Mouse (Mus musculus): Measurements from ENCODE around the gene Mup4.
"Not testable (repeated sequence)": the region's sequence is repeated elsewhere in the genome, so short reads cannot be mapped to it uniquely, and the experiment has no call there.

Mup4 gene

GRCm38 (mm10) chr4:59960610-59961009 lies at the start of gene Mup4:
Gene Mup4, minus strand, starts transcription at chr4:59960710.
- no peak for DNase-seq (ENCODE audit: low spot score)

- DNase-seq (ENCODE audit: low spot score), result not testable (repeated sequence)
Observed at GRCm38 (mm10) chr4:59997894-59998293, 37.4 kb upstream of the Mup4 start.

- no peak for DNase-seq (ENCODE audit: low spot score)
Observed at GRCm38 (mm10) chr4:59963405-59964344, 3.2 kb upstream of the Mup4 start, which contains the start of gene Mup6. Gene Mup6, plus strand, starts transcription at chr4:59964294.

- DNase-seq (ENCODE audit: low spot score), result no peak
Observed at GRCm38 (mm10) chr4:59937543-59937942, 23.0 kb downstream of the Mup4 start.

- DNase-seq (ENCODE audit: low spot score), result no peak
Observed at GRCm38 (mm10) chr4:59932505-59933281, 27.8 kb downstream of the Mup4 start.

- peak; percentile 54 for DNase-seq (ENCODE audit: low spot score)
Observed at GRCm38 (mm10) chr4:59928347-59928746, 32.2 kb downstream of the Mup4 start.

- no peak for DNase-seq (ENCODE audit: low spot score)
Observed at GRCm38 (mm10) chr4:59927666-59928065, 32.8 kb downstream of the Mup4 start.

GRCm38 (mm10) chr4:59925082-59925481 lies 35.4 kb downstream of the Mup4 start:
- no peak for DNase-seq (ENCODE audit: low spot score)

- no peak for DNase-seq (ENCODE audit: low spot score)
Observed at GRCm38 (mm10) chr4:59917966-59918365, 42.5 kb downstream of the Mup4 start.

- DNase-seq (ENCODE audit: low spot score), result no peak
Observed at GRCm38 (mm10) chr4:59914608-59915403, 45.7 kb downstream of the Mup4 start, which contains the start of gene Slc46a2. Gene Slc46a2, minus strand, starts transcription at chr4:59915056.

- no peak for DNase-seq (ENCODE audit: low spot score)
Observed at GRCm38 (mm10) chr4:59908785-59909184, 51.7 kb downstream of the Mup4 start.

- no peak for DNase-seq (ENCODE audit: low spot score)
Observed at GRCm38 (mm10) chr4:59907657-59908230, 52.8 kb downstream of the Mup4 start.

GRCm38 (mm10) chr4:59907092-59907491 lies 53.4 kb downstream of the Mup4 start:
- DNase-seq (ENCODE audit: low spot score), result no peak

All from layer of hippocampus, adult 9-10 months (tissue).